Mouse (Mus musculus) T-helper 17 cell (primary cell): Measurements from ENCODE around the gene Rnf181.

Source experiments
- in situ Hi-C, 2 experiments: fragments of 300-600 bp; cut with MboI, MseI; formaldehyde crosslinking; loops; 1 replicate in 1 of 2; 2 replicates in 1 of 2; pipeline ENCODE4 v1.15.1; 2025; ENCODE audit warnings: high pct_unique_total_duplicates in 2 of 2

The Rnf181 gene

DNA sequence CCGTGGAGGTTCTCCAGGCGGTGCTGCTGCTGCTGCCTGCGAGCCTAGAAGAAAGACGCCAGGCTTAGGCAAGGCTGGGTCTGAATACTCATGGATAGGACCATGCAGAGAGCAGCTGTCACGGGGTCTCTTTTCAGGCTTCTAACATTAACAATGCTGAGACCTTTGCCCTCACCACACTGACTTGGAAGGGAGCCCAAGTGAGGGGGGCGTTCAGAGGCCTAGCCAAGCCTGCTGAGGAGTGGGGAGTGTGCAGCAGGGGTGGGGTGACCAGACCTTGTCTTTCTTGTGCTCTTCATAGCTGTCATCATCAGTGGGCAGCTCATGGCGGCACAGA is 6.2 kb downstream of the Rnf181 start:
- in situ Hi-C loops, result no loop called here

- in situ Hi-C loops, result loop anchor here in 1 of 2 experiments (5.0 kb wide), 1 partner anchor 32 kb away; the partner anchor contains the start of gene Vamp8
Measured at GRCm38 (mm10) chr6:72359891-72360598, 6.7 kb downstream of the Rnf181 start.

DNA sequence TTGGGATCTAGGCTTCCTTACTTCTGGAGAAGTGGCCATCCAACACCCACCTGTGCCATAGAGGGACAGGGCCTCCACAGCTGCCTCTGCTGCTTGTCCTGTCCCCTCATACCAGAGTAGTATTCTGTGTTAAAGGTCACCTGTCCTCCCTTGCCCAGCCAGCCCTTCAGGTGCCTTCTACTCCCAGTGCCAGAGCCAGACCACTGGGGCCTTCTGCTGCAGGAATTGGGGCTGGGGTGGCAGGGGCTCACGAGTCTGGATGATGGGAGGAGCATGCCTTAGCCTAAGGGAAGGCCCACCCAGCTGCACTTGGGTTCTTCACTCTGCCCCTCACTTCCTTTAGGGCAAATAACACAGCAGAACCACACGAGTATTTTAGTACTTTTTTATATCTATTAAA is 7.4 kb downstream of the Rnf181 start:
- in situ Hi-C loops, result loop anchor here in 1 of 2 experiments (5.0 kb wide), 1 partner anchor 33 kb away; the partner anchor contains the start of gene Vamp8

- in situ Hi-C loops, result loop anchor here in 1 of 2 experiments (5.0 kb wide), 1 partner anchor 34 kb away; the partner anchor contains the start of gene Vamp8
Measured at GRCm38 (mm10) chr6:72358086-72358764, 8.5 kb downstream of the Rnf181 start.

GRCm38 (mm10) chr6:72357164-72358079 is 9.3 kb downstream of the Rnf181 start:
- in situ Hi-C loops, result loop anchor here in 1 of 2 experiments (5.0 kb wide), 1 partner anchor 35 kb away; the partner anchor contains the start of gene Vamp8

DNA sequence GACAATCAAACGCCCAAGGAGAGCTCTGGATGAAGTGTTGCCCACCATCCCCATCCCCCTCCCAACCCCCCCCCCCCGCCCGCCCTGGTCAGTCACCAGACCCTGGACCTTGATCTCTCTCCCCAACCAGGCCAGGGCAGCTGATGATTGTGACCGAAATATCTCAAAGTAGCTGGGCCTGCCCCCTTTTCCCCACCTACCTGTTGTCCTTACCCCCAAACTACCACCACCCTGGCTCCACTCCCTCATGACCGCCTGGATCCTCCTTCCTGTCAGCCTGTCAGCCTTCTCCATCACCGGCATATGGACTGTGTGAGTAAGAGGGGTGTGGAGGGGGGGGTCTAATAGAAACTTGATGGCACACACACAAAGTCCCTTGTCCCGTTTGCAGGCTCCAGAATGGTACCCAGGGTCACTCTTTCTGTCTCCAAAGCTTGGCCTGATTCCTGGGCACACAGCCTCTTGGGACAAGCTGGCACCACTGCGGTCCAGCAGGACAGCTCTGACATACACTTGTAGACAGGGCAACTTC is 10.7 kb downstream of the Rnf181 start:
- in situ Hi-C loops, result loop anchor here in 1 of 2 experiments (5.0 kb wide), 1 partner anchor 36 kb away; the partner anchor contains the start of gene Vamp8

DNA sequence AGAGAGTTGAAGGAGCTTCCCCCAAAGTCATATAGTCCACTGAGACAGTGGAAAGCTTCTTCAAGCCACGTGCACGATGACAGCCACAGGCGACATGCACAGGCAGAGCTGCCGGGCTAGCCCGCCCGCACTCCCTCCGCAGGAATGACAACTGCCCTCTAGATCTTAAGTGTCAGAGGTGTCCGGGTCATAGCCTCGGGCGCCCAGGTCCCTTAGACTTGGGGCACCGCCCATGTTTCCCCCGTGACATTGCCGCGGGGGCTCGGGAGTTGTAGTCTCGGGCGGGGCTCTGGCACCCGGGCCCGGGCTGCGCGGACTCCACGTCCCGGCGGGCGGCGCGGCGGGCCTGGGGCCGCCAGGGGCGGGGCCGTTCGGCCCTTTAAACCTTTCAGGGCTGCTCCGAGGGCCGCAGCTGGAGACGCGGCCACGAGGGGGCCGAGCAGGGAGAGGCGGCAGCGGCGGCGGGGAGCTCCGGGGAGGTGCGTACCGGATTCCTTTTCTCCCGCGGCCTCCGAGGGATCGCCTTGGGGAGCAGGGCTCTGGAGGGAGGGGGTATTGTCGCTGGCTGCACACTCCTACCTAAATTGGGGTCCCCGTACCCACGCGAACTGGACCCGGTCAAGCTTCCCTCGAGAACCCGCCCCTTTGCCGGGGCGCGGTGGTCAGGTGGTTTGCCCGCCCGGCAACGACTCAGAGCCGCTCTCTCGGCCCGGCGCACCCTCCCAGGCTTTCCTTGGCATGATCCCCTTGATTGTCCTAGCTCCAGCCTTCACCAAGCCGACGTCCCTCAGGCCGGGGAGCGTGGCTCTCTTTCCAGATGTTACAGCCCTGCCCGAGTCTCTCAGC is 11.5 kb downstream of the Rnf181 start, which contains the start of gene Tmem150a:
Gene Tmem150a, plus strand, starts transcription at position 382 of the 846 bp plus-strand sequence.
- in situ Hi-C loops, result loop anchor here in 1 of 2 experiments (5.0 kb wide), 1 partner anchor 37 kb away; the partner anchor contains the start of gene Vamp8

DNA sequence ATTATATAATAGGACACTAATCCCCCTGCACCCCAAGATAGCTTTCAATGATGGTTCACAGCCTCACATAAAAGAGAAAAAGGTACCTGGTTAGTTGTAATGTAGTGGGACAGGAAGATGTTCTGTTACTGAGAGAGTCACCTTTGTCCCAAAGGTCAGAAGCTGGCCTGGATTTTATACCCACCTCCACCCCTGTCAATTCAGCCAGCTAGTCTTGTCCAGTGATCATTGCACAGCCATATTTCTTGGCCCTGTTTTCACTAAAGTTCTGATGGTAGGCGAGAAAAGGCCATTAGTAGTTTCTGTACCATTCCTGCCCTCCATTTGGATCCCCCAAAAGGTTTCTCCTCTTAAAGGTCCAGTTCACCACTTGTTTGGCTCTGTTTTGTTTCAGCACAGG is 12.7 kb downstream of the Rnf181 start:
- in situ Hi-C loops, result no loop called here

DNA sequence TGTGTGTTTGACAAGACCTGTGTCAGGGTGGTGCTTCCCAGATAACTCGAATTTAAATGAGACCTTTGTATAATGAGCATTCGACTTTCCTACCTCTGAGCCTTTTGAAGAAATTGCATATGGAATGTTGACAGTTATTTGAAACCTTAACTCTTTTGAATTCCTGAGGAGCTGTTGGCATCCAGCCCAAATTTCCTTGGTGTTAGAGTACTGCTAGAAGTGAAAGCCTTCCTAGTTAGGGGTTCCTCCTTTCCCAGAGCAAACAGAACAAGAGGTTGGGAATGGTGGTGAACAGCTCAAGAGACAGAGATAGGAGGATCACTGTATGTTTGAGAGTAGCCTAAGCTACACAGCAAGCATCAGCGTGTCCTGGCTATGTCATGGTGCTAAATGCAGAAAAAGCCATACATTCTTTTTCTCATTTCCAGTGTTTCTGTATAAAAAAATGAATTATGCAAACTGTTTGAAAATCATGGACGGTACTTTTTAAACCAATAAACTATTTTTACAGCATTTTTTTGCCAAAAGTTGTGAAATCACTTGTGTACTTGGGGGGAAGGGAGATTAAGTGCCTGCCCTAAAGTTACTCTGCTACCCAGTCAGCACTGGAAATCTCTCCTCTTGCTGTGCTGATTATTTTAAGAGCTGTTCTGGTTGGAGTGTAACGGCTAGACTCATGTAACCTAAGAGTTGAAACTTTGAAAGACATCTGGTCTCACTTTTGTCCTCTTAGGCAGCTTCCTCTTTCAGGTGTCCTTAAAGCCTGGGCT is 13.9 kb downstream of the Rnf181 start:
- in situ Hi-C loops, result no loop called here

DNA sequence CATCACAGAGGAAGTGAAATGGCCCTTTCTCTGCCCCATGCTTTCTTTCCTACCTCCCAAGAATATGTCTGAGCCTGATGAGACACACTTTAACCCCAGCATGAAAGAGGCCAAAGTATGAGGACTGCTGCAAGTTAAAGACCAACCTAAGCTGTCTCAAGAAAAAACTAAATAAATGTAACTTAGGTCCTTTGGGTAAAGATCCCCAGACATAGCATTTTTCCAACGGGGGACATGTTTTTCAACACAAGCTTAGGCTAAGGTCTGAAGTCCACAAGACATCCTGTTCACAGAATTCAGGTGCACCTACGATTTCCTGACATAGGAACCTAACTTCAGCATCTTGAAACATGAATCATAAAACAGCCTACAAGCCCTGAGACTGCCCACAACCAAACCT is 16.5 kb downstream of the Rnf181 start:
- in situ Hi-C loops, result no loop called here

DNA sequence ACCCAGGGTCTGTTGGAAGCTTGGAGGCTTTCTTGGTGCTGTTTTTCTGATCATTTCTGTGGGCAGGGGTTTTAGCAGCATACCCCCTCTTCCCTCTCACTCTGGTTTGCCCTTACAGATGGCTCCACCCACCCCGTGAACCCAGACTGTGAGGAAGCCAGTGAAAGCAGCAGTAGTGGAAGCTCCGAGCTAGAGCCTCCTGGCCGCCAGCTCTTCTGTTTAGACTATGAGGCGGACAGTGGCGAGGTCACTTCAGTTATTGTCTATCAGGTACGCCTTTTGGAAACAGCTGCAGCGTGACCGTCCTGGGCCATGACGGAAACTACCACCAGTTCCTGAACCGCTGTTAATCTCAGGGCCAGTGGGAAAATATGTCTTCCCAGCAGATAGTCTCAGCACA is 18.3 kb downstream of the Rnf181 start:
- in situ Hi-C loops, result loop anchor here in 1 of 2 experiments (5.0 to 25.0 kb wide), 2 partner anchors 204 to 761 kb away; no protein-coding TSS in a partner anchor

- in situ Hi-C loops, result loop anchor here in 1 of 2 experiments (5.0 to 25.0 kb wide), 2 partner anchors 205 to 760 kb away; no protein-coding TSS in a partner anchor
Measured at GRCm38 (mm10) chr6:72347166-72347941, 19.4 kb downstream of the Rnf181 start, which contains the start of gene 0610030E20Rik. 0610030E20Rik (plus strand) TSS chr6:72347317.

DNA sequence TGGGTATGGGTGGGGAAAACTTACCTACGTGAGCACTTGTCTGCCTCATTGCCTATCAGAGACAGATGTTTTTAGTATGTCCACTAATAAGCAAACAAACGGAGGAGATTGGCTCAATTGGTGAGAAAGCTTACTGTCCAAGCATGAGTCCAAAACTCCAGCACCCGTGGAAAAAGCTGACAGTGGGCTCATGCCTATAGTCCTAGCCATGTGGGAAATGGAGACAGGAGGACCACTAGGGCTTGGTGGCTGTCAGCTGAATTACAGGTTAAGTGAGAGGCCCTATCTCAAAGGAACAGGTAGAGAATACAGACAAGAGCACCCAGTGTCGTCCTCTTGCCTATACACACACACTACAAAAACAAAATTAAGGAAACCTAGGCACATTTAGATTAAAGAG is 20.5 kb downstream of the Rnf181 start:
- in situ Hi-C loops, result loop anchor here in 1 of 2 experiments (5.0 to 25.0 kb wide), 2 partner anchors 206 to 759 kb away; no protein-coding TSS in a partner anchor

DNA sequence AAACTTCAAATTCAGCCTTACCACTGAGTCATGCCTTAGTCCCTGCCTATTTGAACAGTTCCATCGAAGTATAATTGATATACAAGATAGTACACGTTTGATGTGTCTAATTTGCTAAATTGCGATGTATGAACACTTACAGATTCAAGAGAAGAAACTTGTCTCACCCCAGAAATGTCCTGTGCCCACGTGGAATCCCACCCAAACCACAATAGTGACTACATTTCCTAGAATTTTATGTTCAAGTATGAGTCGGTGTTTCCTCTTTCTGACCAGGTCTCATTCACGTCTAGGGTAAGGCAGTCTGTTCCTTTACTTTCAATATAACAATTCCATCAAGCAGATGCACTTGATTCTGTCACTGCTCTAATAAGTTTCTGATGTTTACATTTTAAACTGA is 21.1 kb downstream of the Rnf181 start:
- in situ Hi-C loops, result loop anchor here in 1 of 2 experiments (5.0 to 25.0 kb wide), 2 partner anchors 207 to 758 kb away; no protein-coding TSS in a partner anchor

DNA sequence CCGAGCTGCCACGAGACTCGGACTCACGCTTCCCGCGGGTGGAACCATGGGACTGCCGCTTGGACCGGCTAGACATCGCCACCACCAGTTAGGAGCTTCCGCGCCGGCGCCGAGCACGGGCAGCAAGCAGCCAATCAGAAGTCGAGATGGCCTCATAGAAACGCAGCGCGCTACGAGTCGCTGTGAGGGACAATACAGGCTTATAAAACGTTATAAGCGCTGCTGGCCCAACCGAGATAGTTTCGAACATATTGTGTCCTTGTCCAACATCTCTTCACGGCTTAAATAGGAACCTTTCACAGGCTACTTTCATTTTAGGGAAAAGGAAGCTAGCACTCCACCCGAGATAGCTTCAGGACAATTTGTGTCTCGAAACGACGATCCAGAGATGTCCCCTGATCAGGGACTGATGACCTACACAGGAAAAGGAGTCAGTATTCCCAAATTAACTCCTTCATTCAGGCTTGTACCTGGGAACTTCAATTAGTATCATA is 21.6 kb downstream of the Rnf181 start, which contains the start of gene Usp39:
Gene Usp39, minus strand, starts transcription at position 111 of the 494 bp plus-strand sequence.
- in situ Hi-C loops, result loop anchor here in 1 of 2 experiments (5.0 to 25.0 kb wide), 2 partner anchors 207 to 758 kb away; no protein-coding TSS in a partner anchor

DNA sequence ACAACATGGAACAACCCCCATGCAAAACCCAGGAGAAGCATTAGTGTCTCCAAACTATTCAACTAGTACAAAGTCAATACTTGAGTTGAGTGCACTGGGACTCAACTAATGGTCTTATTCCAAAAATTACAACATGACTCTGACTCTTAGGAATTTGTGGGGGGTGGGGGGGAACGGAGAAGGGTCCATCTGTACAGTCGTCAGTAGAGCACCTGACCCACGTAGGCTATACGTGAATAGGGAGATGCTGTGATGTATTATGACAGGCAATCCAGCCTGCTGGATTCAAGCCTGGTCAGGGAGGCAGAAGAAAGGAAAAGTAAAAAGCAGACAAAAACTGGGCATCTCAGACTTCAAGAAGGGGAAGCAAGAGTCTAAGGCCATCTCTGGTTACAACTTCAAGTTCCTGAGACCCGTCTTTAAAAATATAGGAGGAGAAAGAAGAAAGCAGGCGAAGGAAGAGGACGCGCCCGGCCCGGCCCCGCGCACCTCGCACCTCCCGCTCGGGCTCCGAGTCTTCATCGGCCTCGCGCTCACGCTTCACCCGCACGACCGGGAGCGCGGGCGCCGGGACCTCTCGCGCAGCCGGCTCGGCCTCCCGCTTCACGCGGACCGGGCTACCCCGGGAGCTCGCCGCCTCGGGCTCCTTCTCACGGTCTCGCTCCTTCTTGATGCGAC is 22.2 kb downstream of the Rnf181 start:
- in situ Hi-C loops, result loop anchor here in 1 of 2 experiments (5.0 to 25.0 kb wide), 2 partner anchors 208 to 757 kb away; no protein-coding TSS in a partner anchor

- in situ Hi-C loops, result loop anchor here in 1 of 2 experiments (25.0 kb wide), 1 partner anchor 753 kb away; no protein-coding TSS in a partner anchor
Measured at GRCm38 (mm10) chr6:72340481-72340880, 26.3 kb downstream of the Rnf181 start.
